Mouse (Mus musculus) brown adipose tissue, adult 24 weeks (tissue): ENCODE results near the gene Tmem236. TPM values are rescaled to one million over a fixed set of nuclear protein-coding genes. Genes with fewer than 3 reads are reported as not detected.
"Not testable (repeated sequence)": the region's sequence is repeated elsewhere in the genome, so short reads cannot be mapped to it uniquely, and the experiment has no call there.

Source experiments
- H3K27ac ChIP-seq: fragments of 200-500 bp; replicated peaks from 2 replicates; pipeline ENCODE4 v1.5.1; 2012; ENCODE audit warnings: low read depth, mild to moderate bottlenecking, low read length
- H3K4me1 ChIP-seq: fragments of 200-500 bp; 2 replicates; pipeline ENCODE4 v1.6.1; 2012; ENCODE audit warnings: low read length, mixed read lengths; ENCODE audit not compliant: control insufficient read depth, insufficient read depth, insufficient read length
- H3K4me3 ChIP-seq: fragments of 200-500 bp; 2 replicates; pipeline ENCODE4 v1.5.1; 2012; ENCODE audit warnings: low read depth, mild to moderate bottlenecking, low read length, moderate library complexity; ENCODE audit not compliant: insufficient read depth
- polyA plus RNA-seq: library from polyadenylated mRNA; stranded (reverse); fragments of >200 nt; gene quantifications from 2 replicates; pipeline ENCODE4 v1.2.4, GENCODE M21; 2012; ENCODE audit not compliant: missing spikeins, insufficient read depth, insufficient read length

Tmem236 gene
- polyA plus RNA-seq, 1 experiment, result not detected

GRCm38 (mm10) chr2:14165066-14165465, 9.3 kb upstream of the Tmem236 start:
- peak overlapping the region; percentile 38; the same call in 1 of the 2 replicates for H3K27ac ChIP-seq
- H3K4me3 ChIP-seq, result no peak overlapping the region
- H3K4me1 ChIP-seq, result peaks cover 16% of the 10 kb centered on the region; the same call in 1 of the 2 replicates

GRCm38 (mm10) chr2:14165618-14166344, 8.5 kb upstream of the Tmem236 start:
- H3K4me3 ChIP-seq, result no peak overlapping the region
- peaks cover 16% of the 10 kb centered on the region; the same call in 1 of the 2 replicates for H3K4me1 ChIP-seq
- peak overlapping the region; percentile 44; the same call in 1 of the 2 replicates for H3K27ac ChIP-seq

GRCm38 (mm10) chr2:14167721-14168120, 6.6 kb upstream of the Tmem236 start:
- no peak overlapping the region for H3K4me3 ChIP-seq
- peaks cover 16% of the 10 kb centered on the region; the same call in 1 of the 2 replicates for H3K4me1 ChIP-seq
- no peak overlapping the region for H3K27ac ChIP-seq

- no peaks in the 10 kb centered on the region for H3K4me1 ChIP-seq
- no peak overlapping the region for H3K27ac ChIP-seq
- no peak overlapping the region for H3K4me3 ChIP-seq
Observed at GRCm38 (mm10) chr2:14176460-14177193, 2.3 kb downstream of the Tmem236 start.

GRCm38 (mm10) chr2:14184375-14184774, 10.1 kb downstream of the Tmem236 start:
- H3K27ac ChIP-seq, result no peak overlapping the region
- H3K4me1 ChIP-seq, result no peaks in the 10 kb centered on the region; the same call in 1 of the 2 replicates
- H3K4me3 ChIP-seq, result no peak overlapping the region

- Histone ChIP-seq H3K4me3 (no peak overlapping the region), H3K27ac (no peak overlapping the region)
Observed at GRCm38 (mm10) chr2:14190684-14191083, 16.4 kb downstream of the Tmem236 start.

GRCm38 (mm10) chr2:14191601-14192000, 17.3 kb downstream of the Tmem236 start:
- Histone ChIP-seq H3K4me3 (no peak overlapping the region), H3K27ac (no peak overlapping the region; the same call in 1 of the 2 replicates), H3K4me1 (no peaks in the 10 kb centered on the region; the same call in 1 of the 2 replicates)

More at GRCm38 (mm10) chr2:14190684-14191083, 16.4 kb downstream of the Tmem236 start:
- H3K4me1 ChIP-seq, result no peaks in the 10 kb centered on the region; the same call in 1 of the 2 replicates

GRCm38 (mm10) chr2:14192046-14192445, 17.7 kb downstream of the Tmem236 start:
- H3K4me3 ChIP-seq, result no peak overlapping the region
- H3K27ac ChIP-seq, result no peak overlapping the region
- no peaks in the 10 kb centered on the region for H3K4me1 ChIP-seq

GRCm38 (mm10) chr2:14198325-14198903, 24.1 kb downstream of the Tmem236 start:
- not testable (repeated sequence) for H3K4me1 ChIP-seq, H3K27ac ChIP-seq, H3K4me3 ChIP-seq

- H3K27ac ChIP-seq, result no peak overlapping the region
- H3K4me3 ChIP-seq, result no peak overlapping the region
- no peaks in the 10 kb centered on the region for H3K4me1 ChIP-seq
Observed at GRCm38 (mm10) chr2:14199621-14200020, 25.3 kb downstream of the Tmem236 start.

GRCm38 (mm10) chr2:14200879-14201445, 26.6 kb downstream of the Tmem236 start:
- H3K4me1 ChIP-seq, H3K27ac ChIP-seq, H3K4me3 ChIP-seq: not testable (repeated sequence)

- no peaks in the 10 kb centered on the region for H3K4me1 ChIP-seq
- H3K4me3 ChIP-seq, result no peak overlapping the region
- no peak overlapping the region; the same call in 1 of the 2 replicates for H3K27ac ChIP-seq
Observed at GRCm38 (mm10) chr2:14204308-14204707, 30.0 kb downstream of the Tmem236 start.

- H3K4me3 ChIP-seq, result no peak overlapping the region
- H3K27ac ChIP-seq, result peak overlapping the region; percentile 61; the same call in 1 of the 2 replicates
- no peaks in the 10 kb centered on the region for H3K4me1 ChIP-seq
Observed at GRCm38 (mm10) chr2:14206798-14207197, 32.5 kb downstream of the Tmem236 start.

GRCm38 (mm10) chr2:14210731-14211130, 36.4 kb downstream of the Tmem236 start:
- no peaks in the 10 kb centered on the region for H3K4me1 ChIP-seq
- no peak overlapping the region for H3K4me3 ChIP-seq
- H3K27ac ChIP-seq, result no peak overlapping the region

GRCm38 (mm10) chr2:14211606-14212005, 37.3 kb downstream of the Tmem236 start:
- Histone ChIP-seq H3K4me3 (no peak overlapping the region), H3K4me1 (no peaks in the 10 kb centered on the region), H3K27ac (no peak overlapping the region)
